Mouse (Mus musculus): ENCODE measurements around the gene Nfkb1.

- TF ChIP-seq CTCF (conservative IDR thresholded peaks at IDR 0.05; ENCODE audit: low read length) (no peak), NANOG (IDR thresholded peaks at IDR 0.05; ENCODE audit: borderline replicate concordance, low read length) (no peak), POU5F1 (IDR thresholded peaks at IDR 0.05; ENCODE audit: borderline replicate concordance, low read length) (no peak)
Observed at GRCm38 (mm10) chr3:135564706-135565105, 126.6 kb downstream of the Nfkb1 start.
